Mouse (Mus musculus): ENCODE data around the gene Cenpf. TPM values are rescaled to one million over a fixed set of nuclear protein-coding genes. Genes with fewer than 3 reads are reported as not detected.
A peak's percentile ranks its signal among the peaks of the same experiment; 100 is the strongest.
"Not testable (repeated sequence)": the region's sequence is repeated elsewhere in the genome, so short reads cannot be mapped to it uniquely, and the experiment has no call there.

The Cenpf gene
- polyA plus RNA-seq, 1 experiment from 2014 or later = 150 TPM

DNA sequence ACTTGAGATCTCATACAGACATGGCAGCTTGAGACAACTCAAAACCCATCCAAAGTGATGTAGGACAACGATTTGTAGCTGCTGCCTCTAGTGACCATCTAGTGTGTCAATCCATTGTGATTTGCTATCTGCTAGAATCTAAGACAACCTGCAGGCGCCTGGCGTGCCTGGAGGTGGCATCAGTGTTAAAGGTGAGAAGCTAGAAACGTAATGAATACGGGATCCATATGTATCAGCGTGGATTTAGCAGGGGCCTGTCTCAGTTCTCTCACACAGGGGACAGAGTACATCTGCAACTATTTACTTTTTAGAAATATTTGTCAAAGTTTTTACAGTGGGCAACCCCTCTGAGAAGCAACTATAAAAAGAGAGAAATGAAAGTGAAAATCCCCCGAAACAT is 15.3 kb upstream of the Cenpf start:
- Histone ChIP-seq H3K4me1 (replicated peaks; ENCODE audit: control insufficient read depth, insufficient read depth, low read length) (no peaks in the 10 kb centered on the region), H3K27ac (ENCODE audit: low read depth, low read length) (no peak overlapping the region), H3K9ac (ENCODE audit: low read length) (no peak overlapping the region), H3K27me3 (ENCODE audit: control insufficient read depth, insufficient read depth, low read length) (no peaks in the 10 kb centered on the region), H3K9me3 (ENCODE audit: control insufficient read depth, low read length) (no peaks in the 10 kb centered on the region), H3K4me3 (ENCODE audit: low read depth, low read length) (no peak overlapping the region), H3K36me3 (ENCODE audit: control insufficient read depth, insufficient read depth, low read length) (no peaks in the 10 kb centered on the region), H3K4me2 (ENCODE audit: low read depth, low read length, severe bottlenecking) (no peak overlapping the region)
- peak; percentile 51 for DNase-seq (ENCODE audit: low spot score)
- ATAC-seq (replicated peaks; ENCODE audit: low FRiP score) = no peak
- WGBS = 41% methylated on average over 7 of the region's 7 CpGs

GRCm38 (mm10) chr1:189700990-189701389 is 13.1 kb upstream of the Cenpf start:
- Histone ChIP-seq H3K9me3 (ENCODE audit: control insufficient read depth, low read length) (no peaks in the 10 kb centered on the region), H3K27me3 (ENCODE audit: control insufficient read depth, insufficient read depth, low read length) (no peaks in the 10 kb centered on the region), H3K4me1 (replicated peaks; ENCODE audit: control insufficient read depth, insufficient read depth, low read length) (no peaks in the 10 kb centered on the region), H3K36me3 (ENCODE audit: control insufficient read depth, insufficient read depth, low read length) (no peaks in the 10 kb centered on the region), H3K4me3 (ENCODE audit: low read depth, low read length) (no peak overlapping the region), H3K9ac (ENCODE audit: low read length) (no peak overlapping the region), H3K27ac (ENCODE audit: low read depth, low read length) (no peak overlapping the region), H3K4me2 (ENCODE audit: low read depth, low read length, severe bottlenecking) (no peak overlapping the region)
- WGBS = 5% methylated on average over 6 of the region's 6 CpGs
- DNase-seq (ENCODE audit: low spot score) (peak; percentile 84), ATAC-seq (replicated peaks; ENCODE audit: low FRiP score) (peak; percentile 63; the same call in 1 of the 2 replicates)

- no peak overlapping the region for H3K9ac ChIP-seq (ENCODE audit: low read length)
- 88% methylated on average over 6 of the region's 6 CpGs for WGBS
- no peak overlapping the region for H3K4me3 ChIP-seq (ENCODE audit: low read depth, low read length)
- no peak overlapping the region for H3K4me2 ChIP-seq (ENCODE audit: low read depth, low read length, severe bottlenecking)
- H3K9me3 ChIP-seq (ENCODE audit: control insufficient read depth, low read length) = no peaks in the 10 kb centered on the region
- peak; percentile 46 for DNase-seq (ENCODE audit: low spot score)
- no peaks in the 10 kb centered on the region for H3K4me1 ChIP-seq (replicated peaks; ENCODE audit: control insufficient read depth, insufficient read depth, low read length)
- no peak for ATAC-seq (replicated peaks; ENCODE audit: low FRiP score)
- H3K27ac ChIP-seq (ENCODE audit: low read depth, low read length) = no peak overlapping the region
- no peaks in the 10 kb centered on the region for H3K27me3 ChIP-seq (ENCODE audit: control insufficient read depth, insufficient read depth, low read length)
- H3K36me3 ChIP-seq (ENCODE audit: control insufficient read depth, insufficient read depth, low read length) = no peaks in the 10 kb centered on the region
Measured at GRCm38 (mm10) chr1:189700186-189700585, 12.3 kb upstream of the Cenpf start.

GRCm38 (mm10) chr1:189698416-189698815 is 10.5 kb upstream of the Cenpf start:
- whole genome bisulfite sequencing = 76% methylated on average over 4 of the region's 4 CpGs
- DNase-seq (ENCODE audit: low spot score) = peak; percentile 33

GRCm38 (mm10) chr1:189695321-189695720 is 7.4 kb upstream of the Cenpf start:
- Histone ChIP-seq H3K9ac (ENCODE audit: low read length) (no peak overlapping the region), H3K27me3 (ENCODE audit: control insufficient read depth, insufficient read depth, low read length) (no peaks in the 10 kb centered on the region), H3K9me3 (ENCODE audit: control insufficient read depth, low read length) (no peaks in the 10 kb centered on the region), H3K36me3 (ENCODE audit: control insufficient read depth, insufficient read depth, low read length) (no peaks in the 10 kb centered on the region), H3K4me3 (ENCODE audit: low read depth, low read length) (no peak overlapping the region), H3K27ac (ENCODE audit: low read depth, low read length) (no peak overlapping the region), H3K4me2 (ENCODE audit: low read depth, low read length, severe bottlenecking) (no peak overlapping the region), H3K4me1 (replicated peaks; ENCODE audit: control insufficient read depth, insufficient read depth, low read length) (peaks cover 3% of the 10 kb centered on the region; the same call in 1 of the 2 replicates)
- ATAC-seq (replicated peaks; ENCODE audit: low FRiP score) (no peak), DNase-seq (ENCODE audit: low spot score) (no peak)

More at GRCm38 (mm10) chr1:189698416-189698815, 10.5 kb upstream of the Cenpf start:
- H3K36me3 ChIP-seq (ENCODE audit: control insufficient read depth, insufficient read depth, low read length) = no peaks in the 10 kb centered on the region
- no peaks in the 10 kb centered on the region for H3K4me1 ChIP-seq (replicated peaks; ENCODE audit: control insufficient read depth, insufficient read depth, low read length)
- no peak overlapping the region for H3K9ac ChIP-seq (ENCODE audit: low read length)
- no peaks in the 10 kb centered on the region for H3K9me3 ChIP-seq (ENCODE audit: control insufficient read depth, low read length)
- no peak for ATAC-seq (replicated peaks; ENCODE audit: low FRiP score)
- no peaks in the 10 kb centered on the region for H3K27me3 ChIP-seq (ENCODE audit: control insufficient read depth, insufficient read depth, low read length)
- no peak overlapping the region for H3K4me3 ChIP-seq (ENCODE audit: low read depth, low read length)
- H3K27ac ChIP-seq (ENCODE audit: low read depth, low read length) = no peak overlapping the region
- H3K4me2 ChIP-seq (ENCODE audit: low read depth, low read length, severe bottlenecking) = no peak overlapping the region

DNA sequence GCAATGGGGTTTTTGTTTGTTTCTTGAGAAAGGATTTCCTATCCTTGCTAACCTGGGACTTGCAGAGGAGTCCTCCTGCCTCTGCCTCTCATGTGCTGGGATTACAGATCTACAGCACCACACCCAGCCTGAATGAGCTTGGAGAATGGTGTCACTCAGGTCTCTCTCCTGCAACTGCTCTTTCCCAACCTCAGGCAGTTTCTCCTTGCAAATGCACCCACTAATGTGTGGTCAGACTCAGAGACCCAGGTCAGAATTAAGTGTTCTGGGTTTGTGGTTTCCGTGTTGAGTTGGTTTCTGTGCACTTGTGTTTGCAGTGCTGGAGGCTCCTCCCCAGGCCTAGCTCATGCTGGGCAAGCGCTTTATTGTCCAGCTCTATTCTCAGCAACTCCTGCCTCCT is 6.5 kb upstream of the Cenpf start:
- no peak overlapping the region for H3K27ac ChIP-seq (ENCODE audit: low read depth, low read length)
- ATAC-seq (replicated peaks; ENCODE audit: low FRiP score) = no peak
- WGBS = 96% methylated on average over 2 of the region's 2 CpGs
- H3K27me3 ChIP-seq (ENCODE audit: control insufficient read depth, insufficient read depth, low read length) = no peaks in the 10 kb centered on the region
- no peaks in the 10 kb centered on the region for H3K36me3 ChIP-seq (ENCODE audit: control insufficient read depth, insufficient read depth, low read length)
- H3K4me3 ChIP-seq (ENCODE audit: low read depth, low read length) = no peak overlapping the region
- H3K4me2 ChIP-seq (ENCODE audit: low read depth, low read length, severe bottlenecking) = no peak overlapping the region
- H3K9me3 ChIP-seq (ENCODE audit: control insufficient read depth, low read length) = no peaks in the 10 kb centered on the region
- H3K4me1 ChIP-seq (replicated peaks; ENCODE audit: control insufficient read depth, insufficient read depth, low read length) = peaks cover 5% of the 10 kb centered on the region; the same call in 1 of the 2 replicates
- DNase-seq (ENCODE audit: low spot score) = peak; percentile 14
- no peak overlapping the region for H3K9ac ChIP-seq (ENCODE audit: low read length)

DNA sequence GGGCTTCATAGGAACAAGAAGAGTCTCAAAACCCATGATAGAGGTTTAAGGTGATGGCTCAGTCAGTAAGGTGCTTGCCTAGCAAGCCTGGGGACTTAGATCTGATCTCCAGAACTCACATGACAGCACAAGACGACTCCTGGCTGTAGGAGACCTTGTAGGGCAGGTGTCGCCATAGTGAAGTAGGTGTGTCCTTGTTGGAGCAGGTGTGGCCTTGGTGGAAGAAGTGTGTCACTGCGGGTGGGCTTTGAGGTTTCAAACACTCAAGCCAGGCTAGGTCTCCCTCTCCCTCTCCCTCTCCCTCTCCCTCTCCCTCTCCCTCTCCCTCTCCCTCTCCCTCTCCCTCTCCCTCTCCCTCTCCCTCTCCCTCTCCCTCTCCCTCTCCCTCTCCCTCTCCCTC is 4.6 kb upstream of the Cenpf start:
- not testable (repeated sequence) for H3K4me3 ChIP-seq (ENCODE audit: low read depth, low read length); H3K4me1 ChIP-seq (replicated peaks; ENCODE audit: control insufficient read depth, insufficient read depth, low read length); H3K27ac ChIP-seq (ENCODE audit: low read depth, low read length); H3K27me3 ChIP-seq (ENCODE audit: control insufficient read depth, insufficient read depth, low read length); ATAC-seq (replicated peaks; ENCODE audit: low FRiP score); H3K9me3 ChIP-seq (ENCODE audit: control insufficient read depth, low read length); DNase-seq (ENCODE audit: low spot score); H3K36me3 ChIP-seq (ENCODE audit: control insufficient read depth, insufficient read depth, low read length); H3K9ac ChIP-seq (ENCODE audit: low read length); H3K4me2 ChIP-seq (ENCODE audit: low read depth, low read length, severe bottlenecking)
- WGBS = 46% methylated on average over 3 of the region's 3 CpGs

DNA sequence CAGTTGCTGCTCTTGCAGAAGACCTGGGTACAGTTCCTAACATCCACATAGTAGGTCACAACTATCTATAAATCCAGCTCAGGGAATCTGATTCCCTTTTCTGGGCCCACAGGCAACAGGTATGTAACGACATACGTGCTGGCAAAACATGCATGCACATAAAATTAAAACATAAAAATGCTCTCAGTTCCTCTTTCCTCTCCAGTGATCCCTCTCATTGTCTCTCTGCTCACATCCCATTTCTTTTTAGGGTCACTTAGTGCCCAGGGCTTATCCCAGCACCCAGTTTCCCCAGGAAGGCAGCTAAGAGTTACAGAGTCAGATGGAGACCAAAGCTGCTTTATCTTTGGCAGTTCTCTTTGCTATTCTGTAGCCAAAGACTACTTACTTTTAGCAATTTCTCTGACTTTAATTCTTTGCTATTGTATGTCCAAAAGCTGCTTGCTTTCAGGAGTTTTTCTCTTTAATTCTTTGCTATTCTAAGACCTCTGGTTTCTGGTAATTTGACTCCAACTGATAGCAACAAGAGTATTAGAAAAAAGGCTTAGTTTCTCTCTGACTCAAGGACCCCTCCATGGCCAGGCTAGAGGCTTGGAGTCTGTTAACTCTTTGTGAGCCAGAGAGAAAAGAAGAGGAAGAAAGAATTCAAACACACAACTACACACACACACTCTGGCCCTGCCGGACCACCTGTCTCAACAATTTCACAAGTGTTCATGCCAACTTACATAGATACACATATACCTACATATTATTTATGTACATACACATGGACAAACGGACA is 1.4 kb upstream of the Cenpf start:
- WGBS = 20% methylated on average over 4 of the region's 4 CpGs
- peaks cover 9% of the 10 kb centered on the region; the same call in 1 of the 2 replicates for H3K4me1 ChIP-seq (replicated peaks; ENCODE audit: control insufficient read depth, insufficient read depth, low read length)
- peak overlapping the region; percentile 68; the same call in 1 of the 2 replicates for H3K27ac ChIP-seq (ENCODE audit: low read depth, low read length)
- peak overlapping the region; percentile 55 for H3K9ac ChIP-seq (ENCODE audit: low read length)
- no peak for ATAC-seq (replicated peaks; ENCODE audit: low FRiP score)
- H3K9me3 ChIP-seq (ENCODE audit: control insufficient read depth, low read length) = no peaks in the 10 kb centered on the region
- H3K27me3 ChIP-seq (ENCODE audit: control insufficient read depth, insufficient read depth, low read length) = no peaks in the 10 kb centered on the region
- H3K36me3 ChIP-seq (ENCODE audit: control insufficient read depth, insufficient read depth, low read length) = no peaks in the 10 kb centered on the region; the same call in 1 of the 2 replicates
- H3K4me2 ChIP-seq (ENCODE audit: low read depth, low read length, severe bottlenecking) = peak overlapping the region; percentile 56
- no peak for DNase-seq (ENCODE audit: low spot score)
- peak overlapping the region; percentile 88 for H3K4me3 ChIP-seq (ENCODE audit: low read depth, low read length)

DNA sequence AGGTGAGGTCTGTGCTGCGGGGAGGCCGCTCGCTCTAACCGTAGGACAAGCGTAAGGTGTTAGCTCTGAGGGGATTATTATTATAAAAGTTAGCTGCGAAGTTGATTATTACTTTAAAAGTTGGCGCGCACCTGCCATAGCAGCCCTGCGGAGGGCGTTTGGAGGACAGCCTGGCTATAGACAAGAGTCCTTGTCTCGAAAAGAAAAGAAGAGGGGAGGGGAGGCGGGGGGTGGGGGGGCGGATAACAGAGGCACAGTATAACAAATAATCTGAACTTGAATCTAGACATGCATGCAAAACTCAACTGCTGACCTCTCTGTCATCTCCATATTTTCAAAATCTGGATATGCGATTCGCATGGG is 483 bp upstream of the Cenpf start:
- Histone ChIP-seq H3K27me3 (ENCODE audit: control insufficient read depth, insufficient read depth, low read length) (no peaks in the 10 kb centered on the region), H3K4me1 (replicated peaks; ENCODE audit: control insufficient read depth, insufficient read depth, low read length) (peaks cover 9% of the 10 kb centered on the region; the same call in 1 of the 2 replicates), H3K9ac (ENCODE audit: low read length) (peak overlapping the region; percentile 55), H3K4me3 (ENCODE audit: low read depth, low read length) (peak overlapping the region; percentile 88), H3K36me3 (ENCODE audit: control insufficient read depth, insufficient read depth, low read length) (peaks cover 5% of the 10 kb centered on the region; the same call in 1 of the 2 replicates), H3K4me2 (ENCODE audit: low read depth, low read length, severe bottlenecking) (peak overlapping the region; percentile 56), H3K9me3 (ENCODE audit: control insufficient read depth, low read length) (no peaks in the 10 kb centered on the region), H3K27ac (ENCODE audit: low read depth, low read length) (peak overlapping the region; percentile 68; the same call in 1 of the 2 replicates)
- ATAC-seq (replicated peaks; ENCODE audit: low FRiP score) (peak; percentile 63; the same call in 1 of the 2 replicates), DNase-seq (ENCODE audit: low spot score) (no peak)
- 1% methylated on average over 15 of the region's 15 CpGs for WGBS
